Mouse (Mus musculus): Measurements from ENCODE around the gene Haus7. TPM values are rescaled to one million over a fixed set of nuclear protein-coding genes. Genes with fewer than 3 reads are reported as not detected.
"Not testable (repeated sequence)": the region's sequence is repeated elsewhere in the genome, so short reads cannot be mapped to it uniquely, and the experiment has no call there.

Haus7 gene
- 18.6 and 18.7 TPM in 2 replicates for polyA plus RNA-seq (2012; rRNA removed)

GRCm38 (mm10) chrX:73458877-73459392, at the start of gene Haus7:
TSS of gene Haus7 (minus strand) at chrX:73459044.
- no peaks in the 10 kb centered on the region; the same call in 1 of the 2 replicates for H3K4me1 ChIP-seq (ENCODE audit: control insufficient read depth, insufficient read depth, low read length)
- WGBS, result 13% methylated on average over 22 of the region's 26 CpGs
- H3K27ac ChIP-seq (ENCODE audit: insufficient read depth, low read length), result peak within 1 kb of the TSS; percentile 11; the same call in 1 of the 2 replicates

GRCm38 (mm10) chrX:73506577-73506976, 47.7 kb upstream of the Haus7 start:
- H3K4me3 ChIP-seq (replicated peaks; ENCODE audit: insufficient read depth, low read depth, low read length), result peak overlapping the region; percentile 18
- H3K4me1 ChIP-seq (ENCODE audit: control insufficient read depth, insufficient read depth, low read length), result peaks cover 17% of the 10 kb centered on the region
- peak; percentile 95 to 96 for DNase-seq
- H3K27ac ChIP-seq (ENCODE audit: insufficient read depth, low read length), result peak overlapping the region; percentile 99
- WGBS, result 10% methylated on average over 4 of the region's 4 CpGs
- no peaks in the 10 kb centered on the region for H3K27me3 ChIP-seq (ENCODE audit: control insufficient read depth, insufficient read depth, low read length)
- no peak for TF ChIP-seq CTCF (IDR thresholded peaks at IDR 0.05; ENCODE audit: borderline replicate concordance, insufficient read depth, low read depth, low read length)
- peak; percentile 52; the same call in 1 of the 2 replicates for TF ChIP-seq POLR2A (IDR thresholded peaks at IDR 0.05; ENCODE audit: borderline replicate concordance, insufficient read depth, low read length)

More at GRCm38 (mm10) chrX:73458877-73459392, at the start of gene Haus7:
- H3K27me3 ChIP-seq (ENCODE audit: control insufficient read depth, insufficient read depth, low read length), result no peaks in the 10 kb centered on the region
- DNase-seq, result peak; percentile 87 to 93
- no peak for TF ChIP-seq POLR2A (IDR thresholded peaks at IDR 0.05; ENCODE audit: borderline replicate concordance, insufficient read depth, low read length)
- peak; percentile 49; the same call in 1 of the 2 replicates for TF ChIP-seq CTCF (IDR thresholded peaks at IDR 0.05; ENCODE audit: borderline replicate concordance, insufficient read depth, low read depth, low read length)
- H3K4me3 ChIP-seq (replicated peaks; ENCODE audit: insufficient read depth, low read depth, low read length), result peak within 1 kb of the TSS; percentile 76

DNA sequence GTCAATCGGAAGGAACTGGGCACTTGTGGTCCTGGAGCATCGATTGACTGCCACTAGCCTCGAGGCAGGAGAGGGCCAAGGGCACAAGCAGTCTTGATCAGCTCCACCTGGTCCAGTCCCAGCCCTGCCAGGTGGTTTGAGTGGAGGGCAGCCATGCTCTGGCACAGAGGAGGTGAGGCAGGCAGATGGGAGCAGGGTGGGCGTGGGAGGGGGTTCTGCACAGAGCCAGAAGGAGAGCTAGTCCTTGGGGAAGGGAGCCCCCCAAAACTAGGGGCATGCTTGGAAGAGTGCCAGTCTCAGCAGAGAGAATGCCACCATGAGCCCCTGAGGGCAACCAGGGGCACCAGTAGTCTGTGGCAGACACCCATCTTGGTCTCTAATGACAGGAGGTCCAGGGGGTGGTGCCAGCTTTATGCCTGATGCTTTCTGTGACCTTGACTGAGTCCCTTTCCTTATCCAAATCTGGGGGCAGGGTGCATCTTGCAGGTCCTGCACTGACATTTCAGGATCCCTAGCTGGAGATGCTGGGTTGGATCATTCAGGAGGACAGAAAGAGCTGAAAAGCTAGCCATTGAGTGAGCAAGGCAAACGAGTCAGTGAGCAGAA, 46.4 kb upstream of the Haus7 start:
- Histone ChIP-seq H3K27ac (ENCODE audit: insufficient read depth, low read length) (peak overlapping the region; percentile 99), H3K4me1 (ENCODE audit: control insufficient read depth, insufficient read depth, low read length) (peaks cover 11% of the 10 kb centered on the region), H3K4me3 (replicated peaks; ENCODE audit: insufficient read depth, low read depth, low read length) (peak overlapping the region; percentile 86), H3K27me3 (ENCODE audit: control insufficient read depth, insufficient read depth, low read length) (no peaks in the 10 kb centered on the region)
- DNase-seq, result peak; percentile 60 to 71
- WGBS, result 19% methylated on average over 5 of the region's 5 CpGs
- TF ChIP-seq POLR2A (IDR thresholded peaks at IDR 0.05; ENCODE audit: borderline replicate concordance, insufficient read depth, low read length) (peak; percentile 21; the same call in 1 of the 2 replicates), CTCF (IDR thresholded peaks at IDR 0.05; ENCODE audit: borderline replicate concordance, insufficient read depth, low read depth, low read length) (no peak)

DNA sequence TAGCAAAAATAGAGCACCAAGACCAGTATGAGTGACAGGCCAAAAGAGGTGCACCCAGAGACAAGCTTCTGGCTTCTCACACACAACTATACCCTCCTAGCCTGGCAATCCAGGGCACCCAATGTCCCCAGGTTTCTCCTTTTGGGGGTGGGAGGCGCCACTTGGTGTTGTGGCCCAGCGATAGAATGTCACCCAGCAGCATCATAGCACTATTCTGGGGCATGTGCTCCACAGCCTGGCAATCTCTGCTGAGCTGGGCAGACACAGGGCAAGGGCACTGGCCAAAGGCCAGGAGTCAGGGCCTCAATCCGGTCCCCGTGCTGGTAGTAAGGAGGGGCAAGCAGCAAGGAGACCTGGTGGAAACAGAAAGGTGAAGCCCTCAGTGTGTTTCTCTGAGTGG, 37.9 kb upstream of the Haus7 start:
- DNase-seq, result no peak
- Histone ChIP-seq H3K27ac (ENCODE audit: insufficient read depth, low read length) (no peak overlapping the region), H3K27me3 (ENCODE audit: control insufficient read depth, insufficient read depth, low read length) (no peaks in the 10 kb centered on the region), H3K4me1 (ENCODE audit: control insufficient read depth, insufficient read depth, low read length) (peaks cover 3% of the 10 kb centered on the region), H3K4me3 (replicated peaks; ENCODE audit: insufficient read depth, low read depth, low read length) (no peak overlapping the region)
- 41% methylated on average over 4 of the region's 4 CpGs for WGBS
- TF ChIP-seq CTCF (IDR thresholded peaks at IDR 0.05; ENCODE audit: borderline replicate concordance, insufficient read depth, low read depth, low read length) (no peak), POLR2A (IDR thresholded peaks at IDR 0.05; ENCODE audit: borderline replicate concordance, insufficient read depth, low read length) (no peak)

DNA sequence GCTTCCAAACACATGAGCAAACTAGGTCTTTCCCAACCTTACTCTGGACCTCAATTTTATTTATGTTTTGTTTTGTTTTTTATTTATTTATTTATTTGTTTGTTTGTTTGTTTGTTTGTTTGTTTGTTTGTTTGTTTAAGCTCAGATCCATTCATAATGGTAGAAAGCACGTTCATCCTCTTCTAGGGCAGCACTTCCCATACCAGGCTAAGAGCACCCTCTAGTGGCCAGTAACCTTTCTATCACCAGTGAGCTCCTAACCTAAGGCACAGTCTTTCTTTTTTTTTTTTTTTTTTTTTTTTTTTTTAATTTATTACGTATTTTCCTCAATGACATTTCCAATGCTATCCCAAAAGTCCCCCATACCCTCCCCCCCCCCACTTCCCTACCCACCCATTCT, 34.7 kb upstream of the Haus7 start:
- not testable (repeated sequence) for H3K4me1 ChIP-seq (ENCODE audit: control insufficient read depth, insufficient read depth, low read length); H3K27ac ChIP-seq (ENCODE audit: insufficient read depth, low read length); H3K27me3 ChIP-seq (ENCODE audit: control insufficient read depth, insufficient read depth, low read length); H3K4me3 ChIP-seq (replicated peaks; ENCODE audit: insufficient read depth, low read depth, low read length)
- peak; percentile 52 to 71 for DNase-seq
- WGBS, result 2% methylated on average over 2 of the region's 2 CpGs
- peak; percentile 63; the same call in 1 of the 2 replicates for TF ChIP-seq CTCF (IDR thresholded peaks at IDR 0.05; ENCODE audit: borderline replicate concordance, insufficient read depth, low read depth, low read length)

- Histone ChIP-seq H3K4me1 (ENCODE audit: control insufficient read depth, insufficient read depth, low read length) (no peaks in the 10 kb centered on the region), H3K27me3 (ENCODE audit: control insufficient read depth, insufficient read depth, low read length) (no peaks in the 10 kb centered on the region), H3K4me3 (replicated peaks; ENCODE audit: insufficient read depth, low read depth, low read length) (no peak overlapping the region), H3K27ac (ENCODE audit: insufficient read depth, low read length) (no peak overlapping the region)
- WGBS, result 63% methylated on average over 3 of the region's 3 CpGs
- no peak for TF ChIP-seq CTCF (IDR thresholded peaks at IDR 0.05; ENCODE audit: borderline replicate concordance, insufficient read depth, low read depth, low read length)
- TF ChIP-seq POLR2A (IDR thresholded peaks at IDR 0.05; ENCODE audit: borderline replicate concordance, insufficient read depth, low read length), result no peak
- DNase-seq, result no peak
Observed at GRCm38 (mm10) chrX:73490804-73491203, 32.0 kb upstream of the Haus7 start.

DNA sequence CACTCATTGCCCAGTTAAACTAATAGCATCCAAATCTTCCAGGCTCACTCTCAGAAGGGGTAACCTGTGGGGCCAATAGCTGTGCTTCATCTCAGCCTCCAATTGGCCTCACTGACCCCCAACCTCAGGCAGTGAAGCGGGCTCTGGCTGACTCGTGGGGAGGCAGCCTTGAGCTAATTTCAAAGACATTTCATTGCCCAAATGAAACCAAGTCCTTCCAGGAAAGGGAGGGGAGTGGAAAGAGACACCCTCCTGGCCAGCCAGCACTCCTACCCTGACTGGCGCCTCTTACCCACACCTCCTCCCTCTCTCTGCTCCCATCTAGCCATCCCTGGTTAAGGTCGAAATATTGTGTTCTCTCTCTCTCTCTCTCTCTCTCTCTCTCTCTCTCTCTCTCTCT, 31.3 kb upstream of the Haus7 start:
- H3K27me3 ChIP-seq (ENCODE audit: control insufficient read depth, insufficient read depth, low read length), result no peaks in the 10 kb centered on the region
- H3K27ac ChIP-seq (ENCODE audit: insufficient read depth, low read length), result no peak overlapping the region
- no peak for DNase-seq
- 78% methylated on average over 4 of the region's 4 CpGs for WGBS
- no peak for TF ChIP-seq CTCF (IDR thresholded peaks at IDR 0.05; ENCODE audit: borderline replicate concordance, insufficient read depth, low read depth, low read length)
- TF ChIP-seq POLR2A (IDR thresholded peaks at IDR 0.05; ENCODE audit: borderline replicate concordance, insufficient read depth, low read length), result no peak
- no peaks in the 10 kb centered on the region for H3K4me1 ChIP-seq (ENCODE audit: control insufficient read depth, insufficient read depth, low read length)
- no peak overlapping the region for H3K4me3 ChIP-seq (replicated peaks; ENCODE audit: insufficient read depth, low read depth, low read length)

DNA sequence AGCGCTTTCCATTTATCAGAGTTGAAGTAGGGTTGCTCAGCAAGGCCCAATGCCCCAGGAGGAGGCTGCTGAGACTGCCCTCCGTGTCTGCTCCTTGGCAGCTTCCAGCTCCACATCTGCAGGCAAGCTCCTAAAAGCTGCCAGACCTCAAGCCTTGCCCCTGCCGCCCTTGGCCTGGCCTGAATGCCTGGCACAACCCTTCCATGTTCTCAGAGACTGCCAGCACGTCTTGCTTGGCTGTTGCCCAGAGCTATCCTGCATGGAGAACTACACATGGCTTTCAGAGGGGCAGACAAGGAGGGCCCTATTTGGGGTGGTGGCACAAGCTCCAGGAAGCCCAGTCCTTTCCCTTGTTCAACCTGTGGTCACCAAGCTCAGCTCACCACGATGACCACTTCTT, 28.1 kb upstream of the Haus7 start:
- 31% methylated on average over 5 of the region's 5 CpGs for WGBS
- DNase-seq, result no peak
- Histone ChIP-seq H3K4me3 (replicated peaks; ENCODE audit: insufficient read depth, low read depth, low read length) (no peak overlapping the region), H3K27ac (ENCODE audit: insufficient read depth, low read length) (no peak overlapping the region), H3K27me3 (ENCODE audit: control insufficient read depth, insufficient read depth, low read length) (no peaks in the 10 kb centered on the region), H3K4me1 (ENCODE audit: control insufficient read depth, insufficient read depth, low read length) (no peaks in the 10 kb centered on the region)
- TF ChIP-seq POLR2A (IDR thresholded peaks at IDR 0.05; ENCODE audit: borderline replicate concordance, insufficient read depth, low read length), result no peak
- TF ChIP-seq CTCF (IDR thresholded peaks at IDR 0.05; ENCODE audit: borderline replicate concordance, insufficient read depth, low read depth, low read length), result no peak

Data from cerebellum, adult 2 months (tissue).